Mouse (Mus musculus) mouse embryonic stem cell (cell line): Measurements from ENCODE around the gene Mcm9.
"Not testable (repeated sequence)": the region's sequence is repeated elsewhere in the genome, so short reads cannot be mapped to it uniquely, and the experiment has no call there.

Experiments
- in situ Hi-C, 2 experiments: fragments of 300-500 bp; cut with MboI; formaldehyde crosslinking; loops; 1 replicate in 1 of 2; 3 replicates in 1 of 2; pipeline ENCODE4 v1.14.3; 2019 to 2020; ENCODE audit warnings: low sequenced_read_pairs in 2 of 2, low pct_unique_long_range_greater_than_20kb in 1 of 2, mixed read lengths in 1 of 2; ENCODE audit not compliant: unreplicated experiment in 1 of 2

The Mcm9 gene

GRCm38 (mm10) chr10:53630339-53630738, at the start of gene Mcm9:
Gene Mcm9, minus strand, starts transcription at chr10:53630439.
- in situ Hi-C loops = not testable (repeated sequence)

- in situ Hi-C loops = no loop called here
Observed at GRCm38 (mm10) chr10:53661788-53662187, 31.5 kb upstream of the Mcm9 start.

DNA sequence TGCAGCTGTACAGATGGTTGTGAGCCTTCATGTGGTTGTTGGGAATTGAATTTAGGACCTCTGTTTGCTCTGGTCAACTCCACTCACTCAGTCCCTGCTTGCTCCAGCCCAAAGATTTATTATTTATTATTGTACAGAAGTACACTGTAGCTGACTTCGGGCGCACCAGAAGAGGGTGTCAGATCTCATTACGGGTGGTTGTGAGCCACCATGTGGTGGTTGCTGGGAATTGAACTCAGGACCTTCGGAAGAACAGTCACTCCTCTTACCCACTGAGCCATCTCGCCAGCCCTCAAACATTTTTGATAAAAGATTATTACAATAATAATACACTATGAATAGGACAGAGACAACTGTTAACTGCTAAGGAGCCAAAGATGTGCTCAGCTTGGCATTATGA, 24.0 kb upstream of the Mcm9 start:
- in situ Hi-C loops = not testable (repeated sequence)

DNA sequence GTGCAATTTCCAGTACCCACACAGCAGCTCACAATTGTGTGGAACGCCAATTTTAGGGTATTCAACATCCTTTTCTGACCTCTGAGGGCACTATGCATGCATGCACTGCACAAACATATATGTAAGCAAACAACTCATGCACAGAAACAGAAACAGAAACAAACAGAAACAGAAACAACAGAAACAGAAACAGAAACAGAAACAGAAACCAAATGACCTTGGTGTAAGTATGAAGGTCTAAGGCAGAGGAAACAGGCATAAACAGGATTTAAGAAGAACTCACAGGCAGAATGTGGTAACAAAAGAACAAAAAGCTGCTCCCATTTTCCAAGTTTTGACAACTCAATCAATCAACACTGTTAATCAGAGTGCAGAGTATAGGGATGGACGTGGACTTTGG, 20.4 kb upstream of the Mcm9 start:
- in situ Hi-C loops = no loop called here

GRCm38 (mm10) chr10:53641507-53641906, 11.3 kb upstream of the Mcm9 start:
- in situ Hi-C loops = no loop called here

- in situ Hi-C loops = no loop called here
Observed at GRCm38 (mm10) chr10:53635246-53635971, 5.2 kb upstream of the Mcm9 start.

GRCm38 (mm10) chr10:53634160-53634559, 3.9 kb upstream of the Mcm9 start:
- in situ Hi-C loops = no loop called here

GRCm38 (mm10) chr10:53629918-53630250, 355 bp downstream of the Mcm9 start:
- in situ Hi-C loops = no loop called here

- in situ Hi-C loops = no loop called here
Observed at GRCm38 (mm10) chr10:53629247-53629917, 857 bp downstream of the Mcm9 start.

GRCm38 (mm10) chr10:53615850-53616616, 14.2 kb downstream of the Mcm9 start:
- in situ Hi-C loops = no loop called here

GRCm38 (mm10) chr10:53613955-53614354, 16.3 kb downstream of the Mcm9 start:
- in situ Hi-C loops = no loop called here

DNA sequence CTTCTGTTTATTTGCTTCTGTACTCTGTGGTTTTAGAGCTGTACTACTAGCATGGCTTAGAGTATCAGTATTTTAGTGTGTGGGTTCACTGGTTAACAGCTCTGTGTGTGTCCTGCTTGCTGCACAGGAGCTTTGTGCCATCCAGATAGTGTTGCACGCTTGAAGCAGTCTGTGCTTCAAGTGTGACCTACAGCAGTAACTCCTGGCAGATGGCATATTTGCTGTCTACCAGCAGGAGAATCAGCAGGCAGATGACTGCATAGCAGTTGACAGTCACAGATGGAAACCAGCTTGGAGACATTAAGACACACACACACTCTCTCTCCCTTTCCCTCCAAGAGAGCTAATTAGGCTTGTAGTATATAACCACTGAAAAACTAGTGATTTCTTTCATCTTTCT, 18.1 kb downstream of the Mcm9 start:
- in situ Hi-C loops = no loop called here

- in situ Hi-C loops = no loop called here
Observed at GRCm38 (mm10) chr10:53608274-53608673, 22.0 kb downstream of the Mcm9 start.

- in situ Hi-C loops = no loop called here
Observed at GRCm38 (mm10) chr10:53605328-53605727, 24.9 kb downstream of the Mcm9 start.

DNA sequence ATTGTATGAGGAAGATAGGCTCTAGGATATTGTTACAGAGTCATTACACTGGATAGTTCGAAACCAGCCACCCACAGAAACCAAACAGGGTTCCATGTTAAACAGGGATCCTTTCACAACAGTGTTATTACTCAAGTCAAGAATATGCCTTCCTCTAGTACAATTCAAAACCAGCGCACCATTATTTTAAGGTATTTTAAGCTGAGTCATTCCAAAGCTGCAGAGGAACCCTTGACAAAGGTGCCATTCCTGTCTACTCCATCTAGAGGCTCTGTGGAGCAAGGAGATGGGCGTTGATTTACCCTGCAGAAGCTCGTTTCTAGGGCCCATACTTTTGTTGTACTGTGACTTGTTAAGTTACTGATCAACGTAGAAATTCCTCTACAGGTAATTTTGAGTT, 31.4 kb downstream of the Mcm9 start:
- in situ Hi-C loops = no loop called here

DNA sequence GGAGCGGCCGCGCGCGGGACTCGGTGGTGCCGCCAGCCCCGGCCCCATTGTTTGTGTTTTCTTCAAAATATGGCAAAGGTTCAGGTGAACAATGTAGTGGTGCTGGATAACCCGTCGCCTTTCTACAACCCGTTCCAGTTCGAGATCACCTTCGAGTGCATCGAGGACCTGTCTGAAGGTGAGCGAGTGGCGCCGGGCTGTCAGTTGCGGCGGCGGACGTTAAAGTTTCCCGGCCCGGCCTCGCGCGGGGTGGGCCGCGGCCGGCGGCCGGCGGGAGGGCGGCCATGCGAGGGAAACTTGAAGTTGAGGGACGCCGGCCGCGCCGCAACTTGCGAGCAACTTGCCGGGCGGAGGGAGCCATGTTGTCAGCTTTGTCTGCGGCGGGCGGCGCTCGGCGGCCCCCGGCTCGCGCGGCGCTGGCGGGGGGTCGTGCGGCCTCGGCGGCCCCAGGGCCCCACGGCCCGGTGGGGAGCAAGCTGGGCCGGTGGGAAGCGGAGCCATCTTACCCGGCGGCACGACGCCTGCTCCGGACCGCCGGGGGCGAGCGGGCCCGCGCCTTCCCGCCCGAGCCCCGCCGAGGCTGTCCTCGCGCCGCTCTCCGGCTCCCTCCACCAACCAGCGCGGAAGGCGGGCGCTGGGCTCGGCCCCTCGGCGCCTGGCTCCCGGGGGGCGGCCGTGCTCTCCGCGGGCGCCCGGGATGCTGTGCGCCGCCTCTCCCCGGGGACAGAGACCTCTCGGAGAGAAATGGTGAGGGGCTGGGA, 32.9 kb downstream of the Mcm9 start:
- in situ Hi-C loops = no loop called here

GRCm38 (mm10) chr10:53596677-53597120, 33.5 kb downstream of the Mcm9 start, which contains the start of gene Asf1a:
Gene Asf1a, plus strand, starts transcription at chr10:53596757.
- in situ Hi-C loops = no loop called here

- in situ Hi-C loops = no loop called here
Observed at GRCm38 (mm10) chr10:53595744-53596676, 34.2 kb downstream of the Mcm9 start.
